Mouse (Mus musculus) bone marrow macrophage, adult 2 months (primary cell): ENCODE results near the gene Cdyl2. TPM values are rescaled to one million over a fixed set of nuclear protein-coding genes. Genes with fewer than 3 reads are reported as not detected.

Experiments used
- H3K27ac ChIP-seq: 2 replicates; pipeline ENCODE4 v1.5.1; 2012; ENCODE audit warnings: low read depth, low read length; ENCODE audit not compliant: insufficient read depth
- H3K4me1 ChIP-seq: 2 replicates; pipeline ENCODE4 v1.6.1; 2012; ENCODE audit warnings: low read length; ENCODE audit not compliant: control insufficient read depth, insufficient read depth
- H3K4me3 ChIP-seq: 2 replicates; pipeline ENCODE4 v1.5.1; 2012; ENCODE audit warnings: mild to moderate bottlenecking, low read length, moderate library complexity; ENCODE audit not compliant: insufficient read depth
- CTCF ChIP-seq: IDR thresholded peaks from 2 replicates; pipeline ENCODE4 v1.5.1; 2012; ENCODE audit warnings: low read depth, mild to moderate bottlenecking, low read length, moderate library complexity
- POLR2A ChIP-seq: IDR thresholded peaks from 2 replicates; pipeline ENCODE4 v1.6.1; 2012; ENCODE audit warnings: mild to moderate bottlenecking, low read depth, low read length, borderline replicate concordance
- polyA plus RNA-seq: library from polyadenylated mRNA; stranded (reverse); fragments of >200 nt; gene quantifications from 2 replicates; pipeline ENCODE4 v1.2.4, GENCODE M21; 2012; ENCODE audit not compliant: missing spikeins, insufficient read depth, insufficient read length

Cdyl2 gene
- 2.1 and 4.0 TPM in 2 replicates for polyA plus RNA-seq

- H3K27ac ChIP-seq = peak within 1 kb of the TSS; percentile 36
- H3K4me1 ChIP-seq = peaks cover 2% of the 10 kb centered on the region; the same call in 1 of the 2 replicates
- peak within 1 kb of the TSS; percentile 88 for H3K4me3 ChIP-seq
- TF ChIP-seq CTCF = no peak
- TF ChIP-seq POLR2A = no peak
Measured at GRCm38 (mm10) chr8:116732684-116733647, at the start of gene Cdyl2. TSS of gene Cdyl2 (minus strand) at chr8:116732991.

- Histone ChIP-seq H3K4me1 (no peaks in the 10 kb centered on the region), H3K4me3 (no peak overlapping the region), H3K27ac (no peak overlapping the region)
- TF ChIP-seq CTCF (no peak), POLR2A (no peak)
Measured at GRCm38 (mm10) chr8:116780594-116780993, 47.8 kb upstream of the Cdyl2 start.

- no peak overlapping the region for H3K4me3 ChIP-seq
- H3K27ac ChIP-seq = no peak overlapping the region
- H3K4me1 ChIP-seq = no peaks in the 10 kb centered on the region
- TF ChIP-seq POLR2A = no peak
Measured at GRCm38 (mm10) chr8:116774220-116774619, 41.4 kb upstream of the Cdyl2 start.

DNA sequence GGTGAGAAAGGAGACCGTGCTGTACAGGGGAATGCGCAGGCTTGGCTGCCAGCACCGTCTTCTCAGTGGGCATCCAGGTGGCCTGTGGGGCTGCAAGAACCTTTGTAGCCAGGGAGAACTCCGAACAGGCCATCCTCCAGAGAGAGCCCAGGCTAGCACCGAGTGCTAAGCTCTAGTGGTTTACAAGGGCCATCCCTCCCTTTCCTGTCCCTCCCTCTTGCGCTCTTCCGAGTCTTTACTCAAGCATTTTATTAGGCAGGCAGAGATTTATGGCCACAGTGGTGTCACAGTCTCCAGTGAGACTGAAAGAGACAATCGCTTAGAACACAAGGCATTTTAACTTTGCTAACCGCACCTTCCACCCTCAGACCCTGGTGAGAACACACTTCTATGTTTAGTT, 39.9 kb upstream of the Cdyl2 start:
- H3K4me1 ChIP-seq = no peaks in the 10 kb centered on the region
- H3K4me3 ChIP-seq = no peak overlapping the region
- H3K27ac ChIP-seq = no peak overlapping the region
- TF ChIP-seq POLR2A (no peak), CTCF (no peak)

DNA sequence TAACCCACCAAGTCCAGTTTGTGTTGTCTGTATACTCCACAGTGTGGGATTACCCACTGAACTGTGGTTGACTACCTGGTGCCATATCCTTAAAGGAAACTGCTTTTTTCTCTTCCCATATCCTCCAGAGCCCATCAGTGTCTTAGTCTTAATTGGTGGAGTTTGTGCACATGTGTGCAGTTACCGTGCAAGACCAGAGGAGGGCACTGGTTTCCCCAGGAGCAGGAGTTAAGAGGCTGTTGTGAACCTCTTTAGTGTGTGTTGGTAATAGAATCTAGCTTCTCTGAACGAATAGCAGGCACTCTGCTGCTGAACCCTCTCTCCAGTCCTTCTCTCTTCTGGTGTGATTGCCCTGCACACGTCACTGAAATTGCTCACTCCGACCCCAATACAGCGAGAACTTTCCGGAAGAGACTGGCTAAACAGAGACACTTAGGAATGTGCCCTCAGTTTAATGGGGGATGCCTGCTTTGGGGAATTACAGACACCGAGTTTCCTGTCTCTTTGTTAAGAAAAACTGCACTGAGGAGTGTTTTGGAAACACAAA, 39.1 kb upstream of the Cdyl2 start:
- Histone ChIP-seq H3K4me1 (no peaks in the 10 kb centered on the region), H3K4me3 (no peak overlapping the region), H3K27ac (no peak overlapping the region)
- no peak for TF ChIP-seq CTCF
- no peak for TF ChIP-seq POLR2A

DNA sequence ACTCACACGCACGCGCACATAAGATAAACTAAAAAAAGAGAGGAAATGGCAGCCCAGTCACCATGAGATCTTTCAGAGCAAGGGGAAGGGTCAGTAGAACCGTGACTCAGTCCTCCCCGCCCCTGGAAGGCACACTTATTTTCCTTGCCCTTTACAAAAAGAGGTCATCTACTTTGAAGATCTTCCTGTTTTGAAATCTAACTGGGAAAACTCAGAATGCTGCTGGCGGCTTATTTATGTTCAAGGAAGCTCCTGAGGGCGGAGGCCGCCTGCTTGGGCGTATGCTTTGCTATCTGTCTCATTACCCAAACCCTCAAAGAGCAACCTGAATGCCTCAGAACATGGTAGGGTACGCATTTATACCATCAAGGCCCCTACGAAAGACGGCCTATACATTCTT, 38.0 kb upstream of the Cdyl2 start:
- H3K4me3 ChIP-seq = no peak overlapping the region
- no peaks in the 10 kb centered on the region for H3K4me1 ChIP-seq
- TF ChIP-seq CTCF = no peak
- no peak for TF ChIP-seq POLR2A
- no peak overlapping the region for H3K27ac ChIP-seq

- no peak overlapping the region for H3K4me3 ChIP-seq
- no peaks in the 10 kb centered on the region for H3K4me1 ChIP-seq
- no peak overlapping the region for H3K27ac ChIP-seq
- no peak for TF ChIP-seq CTCF
- no peak for TF ChIP-seq POLR2A
Measured at GRCm38 (mm10) chr8:116756174-116756573, 23.4 kb upstream of the Cdyl2 start.

- Histone ChIP-seq H3K4me3 (no peak overlapping the region), H3K4me1 (no peaks in the 10 kb centered on the region), H3K27ac (no peak overlapping the region)
- no peak for TF ChIP-seq POLR2A
- peak; percentile 69 for TF ChIP-seq CTCF
Measured at GRCm38 (mm10) chr8:116755557-116755956, 22.8 kb upstream of the Cdyl2 start.

DNA sequence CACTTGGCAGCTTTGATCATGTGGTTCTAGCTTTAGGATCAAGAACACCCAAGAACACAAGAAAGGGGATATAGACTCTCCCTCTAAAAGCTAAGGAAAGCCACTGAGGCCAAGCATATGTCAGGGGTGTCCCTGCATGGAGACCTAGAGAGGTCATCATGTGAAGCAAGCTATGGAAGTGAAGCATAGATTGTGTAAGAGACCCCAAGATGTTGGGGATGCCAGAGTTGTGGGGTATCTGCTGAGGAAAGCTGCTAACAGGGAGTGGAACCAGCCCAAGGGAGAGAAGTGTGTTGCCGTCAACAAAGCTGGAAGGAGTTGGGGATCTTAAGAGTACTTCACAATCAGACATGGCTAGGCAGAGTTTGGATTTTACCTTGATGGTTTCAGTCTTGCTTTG, 7.9 kb upstream of the Cdyl2 start:
- Histone ChIP-seq H3K4me3 (no peak overlapping the region), H3K4me1 (no peaks in the 10 kb centered on the region; the same call in 1 of the 2 replicates), H3K27ac (no peak overlapping the region)
- TF ChIP-seq CTCF (no peak), POLR2A (no peak)

- no peak overlapping the region for H3K27ac ChIP-seq
- H3K4me3 ChIP-seq = no peak overlapping the region
- peaks cover 2% of the 10 kb centered on the region; the same call in 1 of the 2 replicates for H3K4me1 ChIP-seq
- TF ChIP-seq POLR2A = no peak
- no peak for TF ChIP-seq CTCF
Measured at GRCm38 (mm10) chr8:116735306-116735705, 2.5 kb upstream of the Cdyl2 start.

- TF ChIP-seq POLR2A (no peak), CTCF (no peak)
- no peak overlapping the region for H3K27ac ChIP-seq
- H3K4me3 ChIP-seq = no peak overlapping the region
- peaks cover 2% of the 10 kb centered on the region; the same call in 1 of the 2 replicates for H3K4me1 ChIP-seq
Measured at GRCm38 (mm10) chr8:116734176-116734575, 1.4 kb upstream of the Cdyl2 start.
